Comparison of ENCODE assay signal across 8 mouse cellular contexts in the genomic region with DNA sequence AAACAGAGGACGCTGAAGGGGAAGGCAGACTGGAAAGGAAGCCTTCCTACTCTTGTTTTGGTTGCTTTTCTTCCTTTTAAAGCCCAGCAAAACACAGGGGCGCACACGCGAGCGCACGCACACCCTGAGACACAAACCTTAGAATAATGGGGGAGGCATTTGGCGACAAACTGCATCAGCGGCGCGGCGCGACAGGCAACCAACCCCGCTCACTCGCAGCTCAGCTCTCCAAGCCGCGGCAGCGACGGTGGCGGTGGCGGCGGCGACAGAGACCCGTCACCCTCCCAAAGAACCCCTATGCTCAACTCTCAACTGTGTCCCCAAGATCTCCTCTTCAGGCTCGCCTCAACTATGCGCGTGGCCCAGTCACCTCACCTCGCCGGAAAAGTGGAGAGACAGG. TPM values are rescaled to one million over a fixed set of nuclear protein-coding genes. Genes with fewer than 3 reads are reported as not detected.
DNase-seq lines count a peak whose midpoint lies in the region; ATAC-seq and TF ChIP-seq lines count a peak whose summit lies in the region.

No protein-coding gene starts in this region.

- H3K27ac ChIP-seq in gastrocnemius, adult 2 months = no peak overlapping the region
- peak overlapping the region; percentile 95 for H3K27ac ChIP-seq in hindbrain, embryonic 11.5 days (ENCODE audit: low read depth, low read length)
- peak overlapping the region; percentile 84 for H3K27ac ChIP-seq in midbrain, embryonic 15.5 days

- H3K4me2 ChIP-seq in hindbrain, embryonic 11.5 days (replicated peaks; ENCODE audit: low read depth, low read length) = peak overlapping the region; percentile 75
- peak overlapping the region; percentile 96 for H3K4me2 ChIP-seq in midbrain, embryonic 15.5 days

- no peak for ATAC-seq in hindbrain, embryonic 11.5 days (ENCODE audit: low FRiP score)
- ATAC-seq in midbrain, embryonic 15.5 days (replicated peaks) = no peak

- under 1% methylated on average over 28 of the region's 28 CpGs for WGBS in hindbrain, embryonic 11.5 days
- whole genome bisulfite sequencing in midbrain, embryonic 15.5 days = under 1% methylated on average over 28 of the region's 28 CpGs

- no peak for DNase-seq in gastrocnemius, adult 2 months
- no peak for DNase-seq in gastrocnemius, adult 8-10 months (ENCODE audit: low spot score in 2 of 2)
- DNase-seq in embryo, embryonic 9.5 days (ENCODE audit: extremely low spot score) = peak; percentile 41
- peak; percentile 63 for DNase-seq in hindbrain, embryonic 11.5 days (ENCODE audit: low spot score)
- no peak for DNase-seq in urinary bladder, postnatal 25 days (ENCODE audit: low spot score)
- DNase-seq in B cell, adult 2 months = no peak

- H3K4me1 ChIP-seq in E14TG2a.4 (replicated peaks; ENCODE audit: low read depth, low read length) = peaks cover 27% of the 10 kb centered on the region
- 0 out of 2 replicates have a peak, but pooled peaks cover 5% of the 10 kb centered on the region for H3K4me1 ChIP-seq in hindbrain, embryonic 11.5 days (replicated peaks; ENCODE audit: control insufficient read depth, insufficient read depth, low read length)
- peaks cover 44% of the 10 kb centered on the region for H3K4me1 ChIP-seq in midbrain, embryonic 15.5 days

- H3K4me3 ChIP-seq in gastrocnemius, adult 2 months = peak overlapping the region; percentile 74
- H3K4me3 ChIP-seq in E14TG2a.4 (replicated peaks; ENCODE audit: low read length) = peak overlapping the region; percentile 75
- H3K4me3 ChIP-seq in hindbrain, embryonic 11.5 days (ENCODE audit: low read depth, low read length) = peak overlapping the region; percentile 67
- H3K4me3 ChIP-seq in midbrain, embryonic 15.5 days = peak overlapping the region; percentile 66

- peaks cover 91% of the 10 kb centered on the region for H3K27me3 ChIP-seq in E14TG2a.4 (ENCODE audit: insufficient read depth, low read length)
- H3K27me3 ChIP-seq in hindbrain, embryonic 11.5 days (ENCODE audit: control insufficient read depth, insufficient read depth, low read length) = no peaks in the 10 kb centered on the region
- no peaks in the 10 kb centered on the region for H3K27me3 ChIP-seq in midbrain, embryonic 15.5 days (replicated peaks)

- H3K9ac ChIP-seq in hindbrain, embryonic 11.5 days (ENCODE audit: low read depth, low read length) = peak overlapping the region; percentile 79
- peak overlapping the region; percentile 69 for H3K9ac ChIP-seq in midbrain, embryonic 15.5 days

- no peak for TF ChIP-seq CTCF in gastrocnemius, adult 2 months (IDR thresholded peaks at IDR 0.05)
- TF ChIP-seq CTCF in E14TG2a.4 (conservative IDR thresholded peaks at IDR 0.05; ENCODE audit: low read length) = no peak

- no peaks in the 10 kb centered on the region for H3K36me3 ChIP-seq in E14TG2a.4 (ENCODE audit: insufficient read depth, low read length)
- H3K36me3 ChIP-seq in hindbrain, embryonic 11.5 days (ENCODE audit: control insufficient read depth, insufficient read depth, low read length) = no peaks in the 10 kb centered on the region
- no peaks in the 10 kb centered on the region for H3K36me3 ChIP-seq in midbrain, embryonic 15.5 days (replicated peaks)

- no peaks in the 10 kb centered on the region for H3K9me3 ChIP-seq in E14TG2a.4 (ENCODE audit: low read length)
- no peaks in the 10 kb centered on the region for H3K9me3 ChIP-seq in hindbrain, embryonic 11.5 days (ENCODE audit: control insufficient read depth, low read length)
- H3K9me3 ChIP-seq in midbrain, embryonic 15.5 days = no peaks in the 10 kb centered on the region

- intact Hi-C loops in gastrocnemius, adult 2 months (cut with DNase I) = no loop called here

RNA-seq across cellular contexts. Expression of a gene that starts 4.4 kb away (rescaled TPM):
- 1 to 10 TPM in 1 of 2 experiments, under 1 TPM in 1; 0.61 to 1.2 TPM for total RNA-seq in gastrocnemius, adult 2 months (2021)
- total RNA-seq in gastrocnemius, adult 8-10 months (2022) = under 1 TPM; 0.31 to 0.70 (median 0.50) TPM
- polyA plus RNA-seq in hindbrain, embryonic 11.5 days (2014; fragmentation: Nextera tagmentation; extraction: Ambion mirVana) = 27.0 and 34.2 TPM in 2 replicates
- polyA plus RNA-seq in midbrain, embryonic 15.5 days (2015; fragmentation: Nextera tagmentation; extraction: Ambion mirVana) = 36.5 and 36.7 TPM in 2 replicates

Comparison
In these comparisons a context has a peak if more than half of its experiments do, and no peak if none do; other contexts are left out.
1. DNase-seq: peak in embryo, embryonic 9.5 days (single experiment) and hindbrain, embryonic 11.5 days (single experiment); none in gastrocnemius, adult 2 months (single experiment), gastrocnemius, adult 8-10 months (0 of 2), urinary bladder, postnatal 25 days (single experiment) and B cell, adult 2 months (0 of 2).
2. Peak in every context shown above with its lines, with median percentiles within 50 percentile points of each other: H3K4me3 ChIP-seq.